Mouse (Mus musculus): ENCODE measurements around the gene Lyrm9. TPM values are rescaled to one million over a fixed set of nuclear protein-coding genes. Genes with fewer than 3 reads are reported as not detected.
A peak's percentile ranks its signal among the peaks of the same experiment; 100 is the strongest.

Lyrm9 gene
- total and polyA plus RNA-seq, 2 experiments from 2014 or later: 24.4 to 41.5 TPM

GRCm38 (mm10) chr11:78829373-78829772, 3.0 kb downstream of the Lyrm9 start:
- no peak for DNase-seq
- 15% methylated on average over 6 of the region's 6 CpGs for WGBS
- no peak for ATAC-seq

GRCm38 (mm10) chr11:78830180-78830579, 3.8 kb downstream of the Lyrm9 start:
- H3K36me3 ChIP-seq (ENCODE audit: insufficient read depth): no peaks in the 10 kb centered on the region
- no peak overlapping the region for H3K4me3 ChIP-seq (ENCODE audit: low read depth, low read length)
- H3K9ac ChIP-seq: no peak overlapping the region
- no peaks in the 10 kb centered on the region for H3K27me3 ChIP-seq (ENCODE audit: insufficient read depth, low read length)
- ATAC-seq (no peak), DNase-seq (no peak)
- no peaks in the 10 kb centered on the region for H3K9me3 ChIP-seq (ENCODE audit: low read length)
- H3K4me2 ChIP-seq (ENCODE audit: low read depth): no peak overlapping the region
- H3K27ac ChIP-seq (ENCODE audit: low read depth, low read length): no peak overlapping the region
- H3K4me1 ChIP-seq (ENCODE audit: insufficient read depth): 0 out of 2 replicates have a peak, but pooled peaks cover 11% of the 10 kb centered on the region
- TF ChIP-seq CTCF (IDR thresholded peaks at IDR 0.05; ENCODE audit: low read depth): no peak
- 70% methylated on average over 8 of the region's 8 CpGs for WGBS

More at GRCm38 (mm10) chr11:78829373-78829772, 3.0 kb downstream of the Lyrm9 start:
- no peak overlapping the region for H3K4me2 ChIP-seq (ENCODE audit: low read depth)
- H3K27me3 ChIP-seq (ENCODE audit: insufficient read depth, low read length): no peaks in the 10 kb centered on the region
- no peak overlapping the region for H3K27ac ChIP-seq (ENCODE audit: low read depth, low read length)
- H3K4me1 ChIP-seq (ENCODE audit: insufficient read depth): 0 out of 2 replicates have a peak, but pooled peaks cover 11% of the 10 kb centered on the region
- no peak overlapping the region for H3K4me3 ChIP-seq (ENCODE audit: low read depth, low read length)
- no peak for TF ChIP-seq CTCF (IDR thresholded peaks at IDR 0.05; ENCODE audit: low read depth)
- H3K9me3 ChIP-seq (ENCODE audit: low read length): no peaks in the 10 kb centered on the region
- H3K36me3 ChIP-seq (ENCODE audit: insufficient read depth): no peaks in the 10 kb centered on the region
- H3K9ac ChIP-seq: no peak overlapping the region

- DNase-seq: peak; percentile 79
- H3K9ac ChIP-seq: no peak overlapping the region
- no peaks in the 10 kb centered on the region for H3K36me3 ChIP-seq (ENCODE audit: insufficient read depth)
- 42% methylated on average over 4 of the region's 4 CpGs for WGBS
- H3K4me2 ChIP-seq (ENCODE audit: low read depth): no peak overlapping the region
- no peaks in the 10 kb centered on the region for H3K27me3 ChIP-seq (ENCODE audit: insufficient read depth, low read length)
- no peak overlapping the region for H3K4me3 ChIP-seq (ENCODE audit: low read depth, low read length)
- no peak for TF ChIP-seq CTCF (IDR thresholded peaks at IDR 0.05; ENCODE audit: low read depth)
- H3K4me1 ChIP-seq (ENCODE audit: insufficient read depth): 0 out of 2 replicates have a peak, but pooled peaks cover 11% of the 10 kb centered on the region
- H3K27ac ChIP-seq (ENCODE audit: low read depth, low read length): no peak overlapping the region
- no peak for ATAC-seq
- H3K9me3 ChIP-seq (ENCODE audit: low read length): no peaks in the 10 kb centered on the region
Measured at GRCm38 (mm10) chr11:78831716-78832115, 5.3 kb downstream of the Lyrm9 start.

GRCm38 (mm10) chr11:78832117-78832726, 5.8 kb downstream of the Lyrm9 start:
- Histone ChIP-seq H3K4me1 (ENCODE audit: insufficient read depth) (0 out of 2 replicates have a peak, but pooled peaks cover 11% of the 10 kb centered on the region), H3K27ac (ENCODE audit: low read depth, low read length) (no peak overlapping the region), H3K27me3 (ENCODE audit: insufficient read depth, low read length) (no peaks in the 10 kb centered on the region), H3K4me3 (ENCODE audit: low read depth, low read length) (no peak overlapping the region), H3K36me3 (ENCODE audit: insufficient read depth) (no peaks in the 10 kb centered on the region), H3K9ac (no peak overlapping the region), H3K9me3 (ENCODE audit: low read length) (no peaks in the 10 kb centered on the region), H3K4me2 (ENCODE audit: low read depth) (no peak overlapping the region)
- ATAC-seq (no peak), DNase-seq (no peak)
- no peak for TF ChIP-seq CTCF (IDR thresholded peaks at IDR 0.05; ENCODE audit: low read depth)
- 82% methylated on average over 10 of the region's 10 CpGs for WGBS

- TF ChIP-seq CTCF (IDR thresholded peaks at IDR 0.05; ENCODE audit: low read depth): no peak
- no peak overlapping the region for H3K9ac ChIP-seq
- ATAC-seq: 0 out of 2 replicates have a peak, but pooled peaks have one; percentile 12
- H3K4me1 ChIP-seq (ENCODE audit: insufficient read depth): 0 out of 2 replicates have a peak, but pooled peaks cover 6% of the 10 kb centered on the region
- H3K27ac ChIP-seq (ENCODE audit: low read depth, low read length): no peak overlapping the region
- no peaks in the 10 kb centered on the region for H3K36me3 ChIP-seq (ENCODE audit: insufficient read depth)
- 67% methylated on average over 13 of the region's 13 CpGs for WGBS
- no peaks in the 10 kb centered on the region for H3K9me3 ChIP-seq (ENCODE audit: low read length)
- no peak for DNase-seq
- no peak overlapping the region for H3K4me3 ChIP-seq (ENCODE audit: low read depth, low read length)
- no peaks in the 10 kb centered on the region for H3K27me3 ChIP-seq (ENCODE audit: insufficient read depth, low read length)
- no peak overlapping the region for H3K4me2 ChIP-seq (ENCODE audit: low read depth)
Measured at GRCm38 (mm10) chr11:78832816-78833314, 6.5 kb downstream of the Lyrm9 start.

- 81% methylated on average over 4 of the region's 4 CpGs for WGBS
- Histone ChIP-seq H3K4me2 (ENCODE audit: low read depth) (no peak overlapping the region), H3K27ac (ENCODE audit: low read depth, low read length) (no peak overlapping the region), H3K4me3 (ENCODE audit: low read depth, low read length) (no peak overlapping the region), H3K27me3 (ENCODE audit: insufficient read depth, low read length) (no peaks in the 10 kb centered on the region), H3K4me1 (ENCODE audit: insufficient read depth) (0 out of 2 replicates have a peak, but pooled peaks cover under 1% of the 10 kb centered on the region), H3K9me3 (ENCODE audit: low read length) (no peaks in the 10 kb centered on the region), H3K36me3 (ENCODE audit: insufficient read depth) (0 out of 2 replicates have a peak, but pooled peaks cover 7% of the 10 kb centered on the region), H3K9ac (no peak overlapping the region)
- DNase-seq (no peak), ATAC-seq (no peak)
- no peak for TF ChIP-seq CTCF (IDR thresholded peaks at IDR 0.05; ENCODE audit: low read depth)
Measured at GRCm38 (mm10) chr11:78836486-78836885, 10.1 kb downstream of the Lyrm9 start.

- Histone ChIP-seq H3K4me1 (ENCODE audit: insufficient read depth) (no peaks in the 10 kb centered on the region), H3K9me3 (ENCODE audit: low read length) (no peaks in the 10 kb centered on the region), H3K36me3 (ENCODE audit: insufficient read depth) (0 out of 2 replicates have a peak, but pooled peaks cover 7% of the 10 kb centered on the region), H3K27ac (ENCODE audit: low read depth, low read length) (no peak overlapping the region), H3K27me3 (ENCODE audit: insufficient read depth, low read length) (no peaks in the 10 kb centered on the region), H3K4me2 (ENCODE audit: low read depth) (no peak overlapping the region), H3K4me3 (ENCODE audit: low read depth, low read length) (no peak overlapping the region), H3K9ac (no peak overlapping the region)
- peak; percentile 77 for DNase-seq
- TF ChIP-seq CTCF (IDR thresholded peaks at IDR 0.05; ENCODE audit: low read depth): peak; percentile 75
- 8% methylated on average over 11 of the region's 11 CpGs for WGBS
- ATAC-seq: no peak
Measured at GRCm38 (mm10) chr11:78837989-78838388, 11.6 kb downstream of the Lyrm9 start.

All from forebrain, postnatal 0 days (tissue).